Mouse (Mus musculus) MN1 (cell line): Measurements from ENCODE around the gene Ccnb1ip1.

Source experiments
- DNase-seq: peaks from one replicate; pipeline ENCODE4 v3.0.0-alpha.2; 2016; ENCODE audit warnings: low spot score

Gene Ccnb1ip1

DNA sequence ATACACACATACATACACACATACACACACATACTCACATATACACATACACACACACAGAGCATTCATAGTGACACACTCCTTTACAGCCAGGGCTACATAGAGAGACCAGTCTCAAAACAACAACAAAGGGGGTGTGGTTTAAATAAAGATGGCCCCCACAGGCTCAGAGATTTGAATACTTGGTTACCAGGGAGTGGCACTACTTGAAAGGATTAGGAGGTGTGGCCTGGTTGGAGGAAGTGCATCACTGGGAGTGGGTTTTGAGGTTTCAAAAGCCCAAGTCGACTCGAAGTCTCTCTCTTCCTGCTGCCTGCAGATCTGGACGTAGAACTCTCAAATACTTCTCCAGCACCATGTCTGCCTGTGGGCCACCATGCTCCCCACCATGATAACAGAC is 25.4 kb downstream of the Ccnb1ip1 start:
- DNase-seq, result no peak

DNA sequence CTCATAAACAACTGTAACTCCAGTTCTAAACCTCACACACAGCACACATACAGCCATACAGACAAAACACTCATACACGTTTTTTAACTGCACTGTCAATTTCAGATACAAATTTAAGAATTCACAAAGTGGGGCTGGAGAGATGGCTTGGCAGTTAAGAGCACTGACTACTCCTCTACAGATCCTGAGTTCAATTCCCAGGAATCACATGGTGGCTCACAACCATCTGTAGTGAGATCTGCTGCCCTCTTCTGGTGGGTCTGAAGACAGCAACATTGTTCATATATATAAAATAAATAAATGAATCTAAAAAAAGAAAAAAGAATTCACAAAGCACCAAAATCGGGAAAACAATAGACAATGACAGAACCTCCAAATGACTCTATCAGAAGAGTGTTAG is 36.2 kb downstream of the Ccnb1ip1 start:
- no peak for DNase-seq

DNA sequence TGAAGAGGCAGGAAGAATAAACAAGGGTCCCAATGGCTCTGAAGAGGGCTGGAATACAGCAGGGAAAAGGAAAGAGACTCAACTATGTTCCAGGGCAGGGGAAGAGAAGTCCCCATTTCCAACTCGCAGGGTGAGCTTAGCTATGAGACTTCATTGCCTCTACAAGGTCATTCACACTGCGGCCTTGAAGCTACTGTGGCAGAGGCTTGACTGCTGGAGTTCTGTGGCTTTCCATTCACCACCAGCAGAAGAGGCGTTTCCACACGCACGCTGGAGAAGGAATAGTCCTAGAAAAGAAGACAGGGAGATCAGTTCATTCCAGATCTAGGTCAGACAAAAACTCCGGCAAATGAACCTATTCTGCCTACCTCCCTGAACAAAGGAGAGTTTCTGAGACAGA is 41.8 kb downstream of the Ccnb1ip1 start:
- no peak for DNase-seq

DNA sequence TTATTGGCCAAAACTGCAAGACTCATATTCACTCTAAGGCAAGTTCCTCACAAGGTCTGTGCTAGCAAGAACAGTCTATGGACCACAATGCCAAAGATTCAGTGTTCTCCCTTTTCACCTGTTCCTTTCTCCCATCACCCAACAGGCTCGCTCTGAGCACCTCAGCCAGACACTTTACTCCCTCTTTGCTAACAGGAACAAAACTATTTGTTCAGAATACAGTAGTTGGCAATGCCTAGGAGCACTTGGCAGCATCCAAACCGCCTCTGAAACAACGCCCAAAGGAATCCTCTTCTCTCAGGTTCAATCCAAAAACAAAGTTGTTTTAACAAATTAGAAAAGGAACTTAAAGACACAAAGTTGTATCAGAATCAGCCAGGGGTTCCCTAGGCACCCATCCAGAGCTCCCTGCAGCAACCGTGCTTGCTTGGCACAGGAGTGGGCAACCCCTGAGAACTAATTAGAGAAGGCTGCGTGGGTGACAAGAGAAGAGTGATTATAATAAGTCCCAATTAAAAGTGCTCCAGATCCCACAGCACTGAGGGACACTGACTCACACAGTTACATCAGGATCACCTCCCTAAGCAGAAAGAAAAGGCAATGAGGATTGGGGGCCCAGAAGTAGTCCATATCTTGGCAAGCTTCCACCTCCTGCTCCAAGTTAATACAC is 49.0 kb downstream of the Ccnb1ip1 start:
- DNase-seq, result no peak

DNA sequence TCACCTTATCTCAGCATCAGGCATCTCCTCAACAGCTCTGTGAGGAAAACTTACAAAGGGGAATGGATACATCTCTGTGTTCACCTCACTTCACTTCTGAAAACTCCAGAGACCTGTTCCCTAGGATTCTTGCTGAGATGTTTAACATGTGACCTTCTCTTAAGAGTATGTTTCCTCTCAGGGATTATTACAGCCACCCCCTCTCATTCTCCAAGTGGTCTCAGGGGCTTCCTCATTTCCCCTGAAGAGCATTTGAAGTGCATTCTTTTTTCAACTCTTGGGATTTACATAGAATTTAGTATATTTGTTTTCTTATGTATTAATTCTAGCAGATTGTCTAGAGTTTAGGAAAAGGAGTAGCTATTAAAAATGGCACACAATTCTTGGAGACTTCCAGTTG is 62.5 kb downstream of the Ccnb1ip1 start, which contains the start of gene Olfr749:
Gene Olfr749 (minus strand): TSS at position 101 of the 400 bp plus-strand sequence.
- no peak for DNase-seq

DNA sequence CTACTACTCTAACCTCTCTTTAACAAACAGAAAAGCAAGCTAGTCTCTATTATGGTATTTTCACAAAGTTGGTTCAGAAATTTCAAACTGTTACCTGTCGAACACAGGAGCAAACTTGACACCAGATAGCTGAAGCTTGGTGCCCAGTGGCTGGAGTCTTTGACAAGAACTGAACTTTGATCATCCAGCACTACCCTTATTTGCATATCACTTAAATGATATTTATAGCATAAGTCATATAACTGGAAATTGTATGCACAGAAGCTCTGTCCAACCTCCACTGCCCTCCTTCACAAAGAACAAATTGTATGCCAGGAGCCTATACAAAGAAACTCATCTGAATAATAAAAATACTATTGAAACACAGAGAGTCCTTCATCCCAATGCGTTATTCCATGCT is 65.9 kb downstream of the Ccnb1ip1 start:
- no peak for DNase-seq

DNA sequence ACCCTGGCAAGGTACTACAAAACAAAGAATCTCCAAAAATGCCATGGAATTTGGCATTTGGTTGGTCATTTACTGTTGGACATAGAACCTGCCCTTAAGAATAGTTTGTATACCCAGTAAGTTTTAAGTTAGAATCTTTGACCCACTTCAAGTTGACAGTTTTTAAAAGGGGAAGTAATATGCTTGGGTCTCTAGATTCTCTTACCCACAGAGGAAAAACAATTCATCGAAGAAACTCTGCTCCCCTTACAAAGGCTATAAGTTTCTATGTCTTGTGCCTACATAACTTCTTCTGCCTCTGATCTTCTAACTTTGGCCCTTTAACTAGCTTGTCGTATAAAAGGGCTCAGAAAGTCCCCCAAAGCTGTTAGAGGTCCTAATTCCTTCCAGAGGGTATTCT is 67.2 kb downstream of the Ccnb1ip1 start:
- no peak for DNase-seq
